Mouse (Mus musculus): ENCODE measurements around the gene Wdfy4. TPM values are rescaled to one million over a fixed set of nuclear protein-coding genes. Genes with fewer than 3 reads are reported as not detected.
A peak's percentile ranks its signal among the peaks of the same experiment; 100 is the strongest.

Gene Wdfy4
- polyA plus RNA-seq, 1 experiment from 2014 or later: 0.22 TPM

GRCm38 (mm10) chr14:33035386-33035785, 149.9 kb downstream of the Wdfy4 start:
- ATAC-seq (ENCODE audit: insufficient number of reproducible peaks, low FRiP score): no peak
- WGBS: 80% methylated on average over 5 of the region's 5 CpGs

GRCm38 (mm10) chr14:33033424-33033823, 151.9 kb downstream of the Wdfy4 start:
- no peaks in the 10 kb centered on the region for H3K4me1 ChIP-seq (replicated peaks)
- peaks cover 2% of the 10 kb centered on the region; the same call in 1 of the 2 replicates for H3K27me3 ChIP-seq (replicated peaks)
- H3K27ac ChIP-seq (ENCODE audit: poor library complexity, severe bottlenecking): no peak overlapping the region
- no peak overlapping the region for H3K9ac ChIP-seq
- H3K4me3 ChIP-seq: no peak overlapping the region
- WGBS: 35% methylated on average over 6 of the region's 6 CpGs
- H3K36me3 ChIP-seq: no peaks in the 10 kb centered on the region
- no peaks in the 10 kb centered on the region for H3K9me3 ChIP-seq (replicated peaks)
- no peak for ATAC-seq (ENCODE audit: insufficient number of reproducible peaks, low FRiP score)
- no peak overlapping the region for H3K4me2 ChIP-seq

More at GRCm38 (mm10) chr14:33035386-33035785, 149.9 kb downstream of the Wdfy4 start:
- no peak overlapping the region for H3K27ac ChIP-seq (ENCODE audit: poor library complexity, severe bottlenecking)
- no peak overlapping the region for H3K9ac ChIP-seq
- H3K4me3 ChIP-seq: no peak overlapping the region
- H3K27me3 ChIP-seq (replicated peaks): peaks cover 12% of the 10 kb centered on the region; the same call in 1 of the 2 replicates
- no peaks in the 10 kb centered on the region for H3K36me3 ChIP-seq
- no peak overlapping the region for H3K4me2 ChIP-seq
- H3K9me3 ChIP-seq (replicated peaks): no peaks in the 10 kb centered on the region
- no peaks in the 10 kb centered on the region for H3K4me1 ChIP-seq (replicated peaks)

- peaks cover 2% of the 10 kb centered on the region; the same call in 1 of the 2 replicates for H3K27me3 ChIP-seq (replicated peaks)
- WGBS: 63% methylated on average over 3 of the region's 3 CpGs
- no peak for ATAC-seq (ENCODE audit: insufficient number of reproducible peaks, low FRiP score)
- H3K4me3 ChIP-seq: no peak overlapping the region
- no peaks in the 10 kb centered on the region for H3K4me1 ChIP-seq (replicated peaks)
- H3K9me3 ChIP-seq (replicated peaks): no peaks in the 10 kb centered on the region
- no peaks in the 10 kb centered on the region for H3K36me3 ChIP-seq
- no peak overlapping the region for H3K27ac ChIP-seq (ENCODE audit: poor library complexity, severe bottlenecking)
- H3K9ac ChIP-seq: no peak overlapping the region
- H3K4me2 ChIP-seq: no peak overlapping the region
Observed at GRCm38 (mm10) chr14:33030849-33031248, 154.5 kb downstream of the Wdfy4 start.

GRCm38 (mm10) chr14:33019606-33020005, 165.7 kb downstream of the Wdfy4 start:
- Histone ChIP-seq H3K27ac (ENCODE audit: poor library complexity, severe bottlenecking) (no peak overlapping the region), H3K4me3 (no peak overlapping the region), H3K4me2 (no peak overlapping the region), H3K36me3 (no peaks in the 10 kb centered on the region), H3K9ac (no peak overlapping the region), H3K9me3 (replicated peaks) (no peaks in the 10 kb centered on the region), H3K4me1 (replicated peaks) (peaks cover 12% of the 10 kb centered on the region), H3K27me3 (replicated peaks) (peaks cover 3% of the 10 kb centered on the region; the same call in 1 of the 2 replicates)
- WGBS: 72% methylated on average over 5 of the region's 5 CpGs
- no peak for ATAC-seq (ENCODE audit: insufficient number of reproducible peaks, low FRiP score)

GRCm38 (mm10) chr14:33019050-33019449, 166.3 kb downstream of the Wdfy4 start:
- peaks cover 14% of the 10 kb centered on the region for H3K4me1 ChIP-seq (replicated peaks)
- ATAC-seq (ENCODE audit: insufficient number of reproducible peaks, low FRiP score): no peak
- H3K27ac ChIP-seq (ENCODE audit: poor library complexity, severe bottlenecking): no peak overlapping the region
- no peak overlapping the region for H3K4me2 ChIP-seq
- H3K9me3 ChIP-seq (replicated peaks): no peaks in the 10 kb centered on the region
- H3K27me3 ChIP-seq (replicated peaks): peaks cover 3% of the 10 kb centered on the region; the same call in 1 of the 2 replicates
- H3K4me3 ChIP-seq: no peak overlapping the region
- no peak overlapping the region for H3K9ac ChIP-seq
- 82% methylated on average over 3 of the region's 3 CpGs for WGBS
- H3K36me3 ChIP-seq: no peaks in the 10 kb centered on the region

GRCm38 (mm10) chr14:33007638-33008037, 177.7 kb downstream of the Wdfy4 start:
- Histone ChIP-seq H3K27ac (ENCODE audit: poor library complexity, severe bottlenecking) (peak overlapping the region; percentile 42; the same call in 1 of the 2 replicates), H3K27me3 (replicated peaks) (no peaks in the 10 kb centered on the region), H3K9ac (no peak overlapping the region; the same call in 1 of the 2 replicates), H3K36me3 (no peaks in the 10 kb centered on the region), H3K4me2 (no peak overlapping the region), H3K9me3 (replicated peaks) (peaks cover 4% of the 10 kb centered on the region; the same call in 1 of the 2 replicates), H3K4me3 (no peak overlapping the region), H3K4me1 (replicated peaks) (peaks cover 16% of the 10 kb centered on the region)
- WGBS: 38% methylated on average over 1 of the region's 1 CpGs
- ATAC-seq (ENCODE audit: insufficient number of reproducible peaks, low FRiP score): no peak

GRCm38 (mm10) chr14:33005114-33005513, 180.2 kb downstream of the Wdfy4 start:
- Histone ChIP-seq H3K9ac (no peak overlapping the region), H3K36me3 (no peaks in the 10 kb centered on the region), H3K4me2 (no peak overlapping the region), H3K9me3 (replicated peaks) (peaks cover 4% of the 10 kb centered on the region; the same call in 1 of the 2 replicates), H3K4me1 (replicated peaks) (peaks cover 19% of the 10 kb centered on the region), H3K4me3 (no peak overlapping the region), H3K27ac (ENCODE audit: poor library complexity, severe bottlenecking) (no peak overlapping the region), H3K27me3 (replicated peaks) (no peaks in the 10 kb centered on the region)
- WGBS: 83% methylated on average over 1 of the region's 1 CpGs
- no peak for ATAC-seq (ENCODE audit: insufficient number of reproducible peaks, low FRiP score)

- WGBS: 44% methylated on average over 8 of the region's 8 CpGs
- no peaks in the 10 kb centered on the region for H3K27me3 ChIP-seq (replicated peaks)
- no peaks in the 10 kb centered on the region for H3K36me3 ChIP-seq
- 0 out of 2 replicates have a peak overlapping the region, but pooled peaks have one; percentile 19 for H3K9ac ChIP-seq
- no peak overlapping the region for H3K4me3 ChIP-seq
- H3K4me1 ChIP-seq (replicated peaks): peaks cover 21% of the 10 kb centered on the region
- H3K4me2 ChIP-seq: no peak overlapping the region
- peaks cover 4% of the 10 kb centered on the region; the same call in 1 of the 2 replicates for H3K9me3 ChIP-seq (replicated peaks)
- H3K27ac ChIP-seq (ENCODE audit: poor library complexity, severe bottlenecking): no peak overlapping the region
- no peak for ATAC-seq (ENCODE audit: insufficient number of reproducible peaks, low FRiP score)
Observed at GRCm38 (mm10) chr14:33000112-33000979, 185.0 kb downstream of the Wdfy4 start.

- no peaks in the 10 kb centered on the region for H3K27me3 ChIP-seq (replicated peaks)
- no peak overlapping the region for H3K4me2 ChIP-seq
- no peak overlapping the region for H3K27ac ChIP-seq (ENCODE audit: poor library complexity, severe bottlenecking)
- no peak overlapping the region for H3K4me3 ChIP-seq
- 60% methylated on average over 10 of the region's 10 CpGs for WGBS
- H3K4me1 ChIP-seq (replicated peaks): peaks cover 27% of the 10 kb centered on the region
- H3K9me3 ChIP-seq (replicated peaks): no peaks in the 10 kb centered on the region
- no peaks in the 10 kb centered on the region for H3K36me3 ChIP-seq
- H3K9ac ChIP-seq: no peak overlapping the region
- ATAC-seq (ENCODE audit: insufficient number of reproducible peaks, low FRiP score): no peak
Observed at GRCm38 (mm10) chr14:32999511-32999910, 185.8 kb downstream of the Wdfy4 start.

GRCm38 (mm10) chr14:32994954-32995636, 190.2 kb downstream of the Wdfy4 start:
- Histone ChIP-seq H3K4me1 (replicated peaks) (peaks cover 21% of the 10 kb centered on the region), H3K4me2 (peak overlapping the region; percentile 54), H3K4me3 (peak overlapping the region; percentile 14; the same call in 1 of the 2 replicates), H3K27me3 (replicated peaks) (no peaks in the 10 kb centered on the region), H3K9me3 (replicated peaks) (no peaks in the 10 kb centered on the region), H3K36me3 (no peaks in the 10 kb centered on the region), H3K27ac (ENCODE audit: poor library complexity, severe bottlenecking) (no peak overlapping the region; the same call in 1 of the 2 replicates), H3K9ac (0 out of 2 replicates have a peak overlapping the region, but pooled peaks have one; percentile 7)
- WGBS: 4% methylated on average over 10 of the region's 10 CpGs
- no peak for ATAC-seq (ENCODE audit: insufficient number of reproducible peaks, low FRiP score)

GRCm38 (mm10) chr14:32991082-32991481, 194.2 kb downstream of the Wdfy4 start, which contains the start of gene Lrrc18:
Gene Lrrc18 (plus strand): TSS chr14:32991382.
- 89% methylated on average over 2 of the region's 2 CpGs for WGBS
- Histone ChIP-seq H3K36me3 (no peaks in the 10 kb centered on the region), H3K27me3 (replicated peaks) (no peaks in the 10 kb centered on the region), H3K9me3 (replicated peaks) (no peaks in the 10 kb centered on the region), H3K4me1 (replicated peaks) (peaks cover 13% of the 10 kb centered on the region), H3K27ac (ENCODE audit: poor library complexity, severe bottlenecking) (no peak within 1 kb of the TSS), H3K4me2 (no peak within 1 kb of the TSS), H3K9ac (no peak within 1 kb of the TSS), H3K4me3 (no peak within 1 kb of the TSS)
- no peak for ATAC-seq (ENCODE audit: insufficient number of reproducible peaks, low FRiP score)
